Mouse (Mus musculus) liver, embryonic 16.5 days (tissue): ENCODE measurements around the gene Palm. TPM values are rescaled to one million over a fixed set of nuclear protein-coding genes. Genes with fewer than 3 reads are reported as not detected.

ENCODE experiments used
- ATAC-seq: fragments of 200-750 bp; cut with Nextera tagmentation; 2 replicates; pipeline ENCODE4 v1.8.0; 2017; ENCODE audit warnings: low read depth, mild to moderate bottlenecking, moderate number of reproducible peaks, moderate library complexity
- H3K27ac ChIP-seq: fragments of 300-500 bp; sonication (generic); 2 replicates; pipeline ENCODE4 v1.5.1; 2014; ENCODE audit warnings: mild to moderate bottlenecking, low read length
- H3K27me3 ChIP-seq: fragments of 300-500 bp; sonication (generic); 2 replicates; pipeline ENCODE4 v1.6.1; 2014; ENCODE audit warnings: low read depth, low read length, mixed read lengths; ENCODE audit not compliant: control insufficient read depth, insufficient read depth
- H3K36me3 ChIP-seq: fragments of 300-500 bp; sonication (generic); 2 replicates; pipeline ENCODE4 v1.6.1; 2014; ENCODE audit warnings: mild to moderate bottlenecking; ENCODE audit not compliant: control insufficient read depth, insufficient read depth
- H3K4me1 ChIP-seq: fragments of 300-500 bp; sonication (generic); 2 replicates; pipeline ENCODE4 v1.6.1; 2014; ENCODE audit warnings: low read depth, low read length, mixed read lengths; ENCODE audit not compliant: control insufficient read depth
- H3K4me2 ChIP-seq: fragments of 300-500 bp; sonication (generic); 2 replicates; pipeline ENCODE4 v1.6.1; 2014; ENCODE audit warnings: low read depth, low read length, mixed read lengths
- H3K4me3 ChIP-seq: fragments of 300-500 bp; sonication (generic); 2 replicates; pipeline ENCODE4 v1.5.1; 2014; ENCODE audit warnings: low read depth, mild to moderate bottlenecking, low read length
- H3K9ac ChIP-seq: fragments of 300-500 bp; sonication (generic); 2 replicates; pipeline ENCODE4 v1.6.1; 2014; ENCODE audit warnings: low read depth, low read length
- H3K9me3 ChIP-seq: fragments of 300-500 bp; sonication (generic); replicated peaks from 2 replicates; pipeline ENCODE4 v1.6.1; 2016; ENCODE audit warnings: low read length; ENCODE audit not compliant: control insufficient read depth
- WGBS: fragments of 180-500 bp; shearing (Covaris S2); extraction: QIAGEN DNeasy Blood & Tissue Kit; methylation state at CpG from one replicate; pipeline ENCODE4 v1.1.7; 2014; ENCODE audit not compliant: insufficient replicate concordance; 5-methylcytosine and 5-hydroxymethylcytosine counted together
- polyA plus RNA-seq: library from polyadenylated mRNA; unstranded; fragments of >200 nt; fragmentation: Nextera tagmentation; extraction: Ambion mirVana; gene quantifications from 2 replicates; pipeline ENCODE4 v1.2.1, GENCODE M21; 2015

Gene Palm
- polyA plus RNA-seq, 1 experiment from 2014 or later = 8.0 TPM

DNA sequence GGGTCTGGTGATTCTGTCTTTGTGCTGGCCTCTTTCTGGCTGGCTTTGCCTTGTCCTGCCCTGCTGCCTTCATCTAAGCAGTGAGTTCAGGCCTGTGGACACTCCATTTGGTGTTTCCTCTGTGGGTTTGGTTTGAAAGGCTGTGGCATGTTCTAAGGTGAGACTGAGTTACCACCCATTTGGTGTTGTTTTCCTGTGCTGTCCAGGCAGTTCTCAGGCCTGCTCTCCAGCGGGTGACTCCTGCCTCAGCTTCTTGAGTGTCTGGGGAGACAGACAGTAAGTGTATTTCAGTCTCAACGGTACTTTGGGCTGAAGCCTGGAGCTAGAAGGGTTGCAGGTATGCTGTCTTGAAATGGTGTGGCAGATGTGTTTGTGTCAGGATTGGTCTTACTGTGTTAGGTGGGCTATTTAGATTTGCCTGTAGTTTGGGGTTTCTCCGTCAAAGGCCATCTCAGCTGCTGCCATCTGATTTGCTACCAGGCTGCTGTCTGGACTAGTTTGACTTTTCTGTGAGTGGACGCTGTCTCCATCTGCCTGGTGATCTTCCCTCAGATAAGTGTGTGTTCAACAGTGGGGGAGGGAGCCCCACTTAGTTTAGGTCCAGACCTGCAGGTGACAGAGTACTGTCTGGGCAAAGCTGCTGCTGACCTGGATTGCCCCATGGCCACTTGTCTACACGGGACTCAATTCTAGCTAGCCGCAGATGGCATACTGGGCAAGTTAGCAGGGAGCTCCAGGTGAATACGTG lies 63.5 kb downstream of the Palm start:
- peak overlapping the region; percentile 84 for H3K4me2 ChIP-seq
- H3K9ac ChIP-seq = peak overlapping the region; percentile 93
- peaks cover 53% of the 10 kb centered on the region for H3K4me1 ChIP-seq
- H3K27me3 ChIP-seq = no peaks in the 10 kb centered on the region
- H3K9me3 ChIP-seq = no peaks in the 10 kb centered on the region
- ATAC-seq = no peak
- 25% methylated on average over 7 of the region's 7 CpGs for WGBS
- peak overlapping the region; percentile 97 for H3K27ac ChIP-seq
- H3K36me3 ChIP-seq = peaks cover 47% of the 10 kb centered on the region
- peak overlapping the region; percentile 98 for H3K4me3 ChIP-seq

DNA sequence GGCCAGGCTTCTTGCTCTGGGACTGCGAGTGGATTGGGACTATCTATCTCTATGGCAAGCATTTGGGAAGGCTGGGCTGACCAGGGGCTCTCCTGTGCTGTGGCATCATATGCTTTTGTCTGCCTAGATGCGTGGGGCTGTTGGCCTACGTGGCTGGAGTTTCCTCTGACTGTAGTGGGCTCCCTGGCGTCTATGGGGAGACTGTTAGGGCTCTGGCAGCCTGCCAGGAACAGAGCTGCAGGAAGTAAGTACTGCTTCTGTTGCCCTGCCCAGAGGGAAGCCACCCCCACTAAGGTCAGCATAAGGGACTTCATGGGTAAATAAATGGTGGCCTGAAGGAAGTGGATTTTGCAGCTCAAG lies 64.1 kb downstream of the Palm start:
- Histone ChIP-seq H3K4me1 (peaks cover 47% of the 10 kb centered on the region), H3K9ac (peak overlapping the region; percentile 93), H3K27ac (peak overlapping the region; percentile 54), H3K4me3 (peak overlapping the region; percentile 98), H3K27me3 (no peaks in the 10 kb centered on the region), H3K4me2 (peak overlapping the region; percentile 84), H3K36me3 (peaks cover 53% of the 10 kb centered on the region), H3K9me3 (no peaks in the 10 kb centered on the region)
- 17% methylated on average over 4 of the region's 4 CpGs for WGBS
- ATAC-seq = no peak

DNA sequence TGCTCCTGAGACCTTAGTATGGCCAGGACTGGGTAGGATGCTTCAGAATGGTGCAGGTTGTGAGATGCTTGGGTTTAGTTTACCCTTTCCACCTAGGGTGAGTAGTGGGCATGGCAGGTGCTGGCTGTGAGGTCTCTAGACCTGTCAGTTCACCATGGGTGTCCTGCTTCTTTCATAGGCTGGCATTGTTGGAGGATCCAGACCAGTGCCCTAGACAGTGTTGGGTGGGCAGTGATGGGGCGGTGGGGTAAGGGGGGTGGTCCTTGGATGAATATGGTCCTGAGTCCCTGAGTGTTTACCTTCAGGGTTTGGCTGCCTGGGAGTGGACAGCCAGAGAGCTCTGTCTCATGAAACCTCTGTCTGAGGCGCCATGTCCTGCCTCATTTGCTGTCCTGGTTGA lies 64.5 kb downstream of the Palm start:
- Histone ChIP-seq H3K4me1 (peaks cover 42% of the 10 kb centered on the region), H3K9me3 (no peaks in the 10 kb centered on the region), H3K4me2 (peak overlapping the region; percentile 84), H3K9ac (no peak overlapping the region), H3K36me3 (peaks cover 57% of the 10 kb centered on the region), H3K27me3 (no peaks in the 10 kb centered on the region), H3K4me3 (peak overlapping the region; percentile 98), H3K27ac (no peak overlapping the region)
- WGBS = 68% methylated on average over 2 of the region's 2 CpGs
- no peak for ATAC-seq

DNA sequence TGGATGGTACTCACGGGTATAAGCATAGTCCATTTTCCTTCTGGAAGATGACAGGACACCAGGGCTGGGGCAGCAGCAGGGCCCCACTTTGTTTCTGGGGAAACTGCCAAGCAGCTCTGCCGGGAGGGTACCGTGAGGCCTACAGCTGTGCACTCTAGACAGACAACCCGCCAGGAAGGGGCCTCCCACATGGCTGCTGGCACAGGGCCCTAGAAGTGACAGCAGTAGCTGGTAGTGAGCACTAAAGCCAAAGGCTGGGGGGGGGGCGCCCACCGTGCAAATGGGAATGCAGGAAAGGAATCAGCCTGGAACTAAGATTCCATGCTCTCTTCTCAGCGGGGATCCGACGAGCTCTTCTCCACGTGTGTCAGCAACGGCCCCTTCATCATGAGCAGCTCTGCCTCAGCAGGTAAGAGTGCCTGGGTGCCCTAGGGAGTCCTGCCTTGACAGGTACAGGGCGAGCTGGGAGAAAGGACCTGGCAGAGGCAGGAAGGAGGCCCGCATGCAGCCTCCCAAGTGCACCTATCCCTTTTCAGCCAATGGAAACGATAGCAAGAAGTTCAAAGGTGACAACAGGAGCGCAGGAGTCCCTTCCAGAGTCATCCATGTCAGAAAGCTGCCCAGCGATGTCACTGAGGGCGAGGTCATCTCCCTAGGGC lies 65.2 kb downstream of the Palm start:
- peak overlapping the region; percentile 84 for H3K4me2 ChIP-seq
- no peaks in the 10 kb centered on the region for H3K27me3 ChIP-seq
- peaks cover 60% of the 10 kb centered on the region for H3K36me3 ChIP-seq
- no peak overlapping the region for H3K27ac ChIP-seq
- H3K9me3 ChIP-seq = no peaks in the 10 kb centered on the region
- WGBS = 63% methylated on average over 17 of the region's 17 CpGs
- H3K4me3 ChIP-seq = peak overlapping the region; percentile 98; the same call in 1 of the 2 replicates
- peaks cover 36% of the 10 kb centered on the region for H3K4me1 ChIP-seq
- ATAC-seq = no peak
- H3K9ac ChIP-seq = 0 out of 2 replicates have a peak overlapping the region, but pooled peaks have one; percentile 15

DNA sequence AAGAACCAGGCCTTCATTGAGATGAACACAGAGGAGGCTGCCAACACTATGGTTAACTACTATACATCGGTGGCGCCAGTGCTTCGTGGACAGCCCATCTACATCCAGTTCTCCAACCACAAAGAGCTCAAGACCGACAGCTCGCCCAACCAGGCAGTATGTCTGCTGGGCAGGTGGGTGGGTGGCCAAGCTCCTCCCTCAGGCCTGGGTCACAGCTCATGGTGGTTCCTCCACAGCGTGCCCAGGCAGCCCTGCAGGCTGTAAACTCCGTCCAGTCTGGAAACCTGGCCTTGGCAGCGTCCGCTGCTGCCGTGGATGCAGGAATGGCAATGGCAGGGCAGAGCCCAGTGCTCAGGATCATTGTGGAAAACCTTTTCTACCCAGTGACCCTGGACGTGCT lies 65.7 kb downstream of the Palm start:
- Histone ChIP-seq H3K4me1 (peaks cover 31% of the 10 kb centered on the region), H3K9me3 (no peaks in the 10 kb centered on the region), H3K9ac (no peak overlapping the region), H3K36me3 (peaks cover 60% of the 10 kb centered on the region), H3K4me3 (no peak overlapping the region), H3K27me3 (no peaks in the 10 kb centered on the region), H3K27ac (no peak overlapping the region), H3K4me2 (no peak overlapping the region)
- WGBS = 91% methylated on average over 11 of the region's 11 CpGs
- ATAC-seq = no peak

DNA sequence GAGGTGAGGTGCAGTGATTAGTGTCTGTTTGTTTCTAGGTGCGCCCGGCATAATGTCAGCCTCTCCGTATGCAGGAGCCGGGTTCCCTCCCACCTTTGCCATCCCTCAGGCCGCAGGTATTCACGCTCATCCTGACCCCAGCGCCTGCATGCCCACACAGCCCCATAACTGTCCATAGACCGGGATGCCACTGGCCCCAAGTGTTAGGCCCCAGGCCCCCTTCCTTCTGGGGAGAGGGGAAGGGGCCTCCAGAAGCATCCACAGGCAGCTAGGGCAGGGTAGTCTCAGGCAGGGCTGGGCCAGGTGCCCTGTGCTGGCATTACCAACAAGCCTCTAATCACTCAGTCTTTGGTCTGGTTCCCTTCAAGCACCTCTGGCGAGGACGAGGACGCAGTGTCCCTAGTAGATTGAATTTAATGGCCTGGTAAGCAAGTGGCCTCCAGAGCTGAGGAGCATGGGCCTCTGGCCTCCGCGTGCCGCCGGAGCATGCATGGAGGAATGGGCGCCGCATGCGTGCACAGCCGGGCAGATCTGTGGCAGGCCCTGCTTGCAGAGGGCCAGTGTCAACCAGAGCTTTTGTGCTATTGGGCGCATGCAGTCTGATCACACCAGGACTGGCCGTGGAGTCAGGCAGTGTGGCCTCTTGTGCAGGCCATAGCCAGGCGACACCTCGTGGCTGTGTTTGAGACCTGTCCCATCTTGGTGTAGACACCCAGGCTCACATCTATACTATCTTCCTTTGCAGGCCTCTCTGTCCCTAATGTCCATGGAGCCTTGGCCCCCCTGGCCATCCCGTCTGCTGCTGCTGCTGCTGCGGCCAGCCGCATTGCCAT lies 66.9 kb downstream of the Palm start:
- Histone ChIP-seq H3K4me1 (peaks cover 31% of the 10 kb centered on the region), H3K36me3 (peaks cover 60% of the 10 kb centered on the region), H3K9me3 (no peaks in the 10 kb centered on the region), H3K27me3 (no peaks in the 10 kb centered on the region), H3K27ac (no peak overlapping the region), H3K4me3 (no peak overlapping the region), H3K4me2 (no peak overlapping the region), H3K9ac (no peak overlapping the region)
- WGBS = 93% methylated on average over 26 of the region's 26 CpGs
- ATAC-seq = no peak

DNA sequence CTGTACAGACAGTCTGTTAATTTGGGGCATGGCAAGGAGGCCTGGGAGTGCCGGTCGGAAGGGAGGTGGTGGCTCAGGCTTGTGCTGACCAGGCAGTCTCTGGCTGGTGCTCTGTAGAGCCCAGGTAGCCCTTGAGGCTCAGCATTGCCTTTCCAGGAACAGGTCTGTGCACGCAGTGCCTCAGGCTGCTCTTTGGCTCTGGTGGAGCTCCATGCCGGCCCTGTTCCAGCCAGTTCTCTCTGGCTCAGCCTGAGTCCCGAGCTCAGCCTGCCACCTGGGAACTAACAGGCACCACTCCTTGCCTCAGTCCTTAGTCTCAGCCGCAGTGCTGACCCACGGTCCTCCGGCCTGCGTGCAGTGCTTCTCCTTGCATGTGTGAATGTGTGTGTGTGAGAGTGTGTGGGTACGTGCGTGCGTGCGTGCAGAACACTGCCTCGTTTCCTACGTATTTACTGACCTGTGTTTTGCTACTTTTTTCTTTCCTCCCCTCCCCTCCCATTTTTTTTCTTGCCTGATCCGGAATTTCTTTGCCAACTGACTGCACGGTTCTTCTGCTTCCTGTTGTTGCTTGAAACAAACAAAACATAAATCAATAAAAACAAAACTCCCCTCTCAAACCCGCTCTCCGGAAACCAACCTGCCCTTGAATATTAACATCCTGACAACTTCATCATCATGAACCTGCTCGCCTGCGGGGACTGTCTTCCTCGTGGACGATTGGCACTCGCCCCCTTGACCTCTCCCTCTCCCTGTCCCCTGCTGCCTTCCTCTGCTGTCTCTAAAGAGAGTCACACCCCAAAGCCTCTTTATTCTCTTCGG lies 68.1 kb downstream of the Palm start:
- no peak for ATAC-seq
- no peak overlapping the region for H3K4me2 ChIP-seq
- WGBS = 84% methylated on average over 25 of the region's 25 CpGs
- H3K9ac ChIP-seq = no peak overlapping the region
- no peak overlapping the region for H3K4me3 ChIP-seq
- peaks cover 24% of the 10 kb centered on the region for H3K4me1 ChIP-seq
- no peaks in the 10 kb centered on the region for H3K27me3 ChIP-seq
- no peaks in the 10 kb centered on the region for H3K9me3 ChIP-seq
- peaks cover 57% of the 10 kb centered on the region for H3K36me3 ChIP-seq
- no peak overlapping the region for H3K27ac ChIP-seq

DNA sequence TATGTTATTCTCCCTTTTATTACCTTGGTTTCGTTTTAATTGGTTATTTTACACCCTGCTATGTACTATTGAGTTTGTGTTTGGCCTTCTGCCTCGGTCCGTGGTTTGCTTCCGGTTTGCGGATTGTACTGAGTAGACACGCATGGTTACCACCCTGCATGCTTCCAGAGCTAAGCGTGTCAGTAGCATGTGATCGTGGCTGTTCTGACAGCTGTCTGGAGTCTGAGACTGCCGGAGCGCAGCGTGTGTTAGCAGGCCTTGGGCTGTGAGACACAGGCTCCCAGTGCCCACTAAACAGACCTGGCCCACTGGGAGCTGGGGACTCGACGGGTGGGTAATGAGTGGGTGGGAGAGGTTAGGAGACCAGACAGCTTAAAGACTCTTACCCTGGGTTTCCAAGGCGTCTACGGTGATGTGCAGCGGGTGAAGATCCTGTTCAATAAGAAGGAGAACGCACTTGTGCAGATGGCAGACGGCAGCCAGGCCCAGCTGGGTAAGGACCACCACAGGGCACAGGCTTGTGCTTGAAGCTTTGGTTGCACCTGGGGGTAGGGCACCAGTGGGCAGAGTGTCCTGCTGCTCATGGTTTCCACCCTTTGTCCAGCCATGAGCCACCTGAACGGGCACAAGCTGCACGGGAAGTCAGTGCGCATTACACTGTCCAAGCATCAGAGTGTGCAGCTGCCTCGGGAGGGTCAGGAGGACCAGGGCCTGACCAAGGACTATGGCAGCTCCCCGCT lies 68.8 kb downstream of the Palm start:
- H3K27ac ChIP-seq = no peak overlapping the region
- H3K27me3 ChIP-seq = no peaks in the 10 kb centered on the region
- H3K9me3 ChIP-seq = no peaks in the 10 kb centered on the region
- no peak overlapping the region for H3K4me2 ChIP-seq
- H3K4me1 ChIP-seq = peaks cover 16% of the 10 kb centered on the region
- WGBS = 89% methylated on average over 23 of the region's 23 CpGs
- no peak for ATAC-seq
- peaks cover 51% of the 10 kb centered on the region for H3K36me3 ChIP-seq
- no peak overlapping the region for H3K4me3 ChIP-seq
- no peak overlapping the region for H3K9ac ChIP-seq
